Mouse (Mus musculus): ENCODE data around the gene Afmid. TPM values are rescaled to one million over a fixed set of nuclear protein-coding genes. Genes with fewer than 3 reads are reported as not detected.

Gene Afmid
- total and polyA plus RNA-seq, 3 experiments, result 5.0 to 7.5 (median 7.3) TPM

DNA sequence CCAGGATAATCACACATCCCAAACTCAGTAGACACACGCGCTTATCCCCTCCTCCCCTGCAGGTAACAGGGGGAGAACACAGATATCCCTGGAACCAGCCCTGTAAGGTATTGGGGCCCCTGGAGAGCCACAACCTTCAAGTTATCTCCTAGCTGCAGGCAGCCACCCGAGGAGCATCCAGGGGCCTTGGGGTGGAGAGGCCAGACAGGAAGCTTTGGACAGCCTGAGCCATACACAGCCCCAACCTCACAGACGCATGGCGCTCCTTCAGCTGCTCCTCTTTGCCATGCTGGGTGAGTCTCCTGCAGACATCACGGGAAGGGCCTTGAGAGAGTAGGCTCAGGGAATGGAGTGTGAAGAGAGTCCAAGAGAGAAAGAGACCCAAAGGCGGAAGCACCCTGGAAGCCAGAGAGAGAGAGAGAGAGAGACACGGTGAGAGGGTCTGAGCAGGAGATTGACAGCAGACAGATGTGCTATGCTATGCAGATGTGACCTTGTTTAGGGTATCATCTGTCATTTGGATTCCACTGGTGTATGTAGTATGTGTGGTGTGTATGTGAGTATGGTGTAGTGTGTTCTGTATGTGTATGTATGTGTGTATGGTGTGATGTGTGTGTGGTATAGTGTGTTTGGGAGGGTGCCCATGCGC lies 28.1 kb upstream of the Afmid start, which contains the start of gene 6030468B19Rik:
6030468B19Rik (plus strand) TSS at position 150 of the 649 bp plus-strand sequence.
- Histone ChIP-seq H3K79me2 (replicated peaks; ENCODE audit: control insufficient read depth, extremely low read depth, insufficient read depth, poor library complexity, severe bottlenecking) (no peaks in the 10 kb centered on the region), H3K36me3 (replicated peaks in 1 of 2; ENCODE audit: control insufficient read depth in 1 of 2, insufficient read depth in 1 of 2, low read length in 1 of 2) (peaks cover 0 to 3% of the 10 kb centered on the region in 2 experiments), H3K27ac (ENCODE audit: insufficient read depth, low read depth) (peak within 1 kb of the TSS; percentile 77), H3K4me3 (replicated peaks in 1 of 3; ENCODE audit: low read depth in 2 of 3, low read length in 2 of 3, poor library complexity in 1 of 3) (peak within 1 kb of the TSS in 2 of 3 experiments; percentile 20 to 30), H3K4me1 (ENCODE audit: control insufficient read depth in 1 of 2, insufficient read depth in 2 of 2) (peaks cover 45 to 93% of the 10 kb centered on the region in 2 experiments), H3K9ac (ENCODE audit: insufficient read depth, low read depth) (peak within 1 kb of the TSS; percentile 15; the same call in 1 of the 2 replicates), H3K4me2 (ENCODE audit: insufficient read depth, low read depth, poor library complexity, severe bottlenecking) (peak within 1 kb of the TSS; percentile 33), H3K27me3 (replicated peaks) (no peaks in the 10 kb centered on the region), H3K9me3 (replicated peaks; ENCODE audit: low read length) (no peaks in the 10 kb centered on the region)
- dilution Hi-C loops (cut with MboI; ENCODE audit: extremely low pct_ligation_motif_present, extremely low pct_unique_long_range_greater_than_20kb, low sequenced_read_pairs) (no loop called here), in situ Hi-C loops (cut with MboI; ENCODE audit: low pct_ligation_motif_present, low pct_unique_long_range_greater_than_20kb, low sequenced_read_pairs) (loop anchor here (5.0 kb wide), 1 partner anchor 410 kb away; no protein-coding TSS in a partner anchor)
- DNase-seq (ENCODE audit: extremely low read depth), result peak; percentile 33
- peak; percentile 14; the same call in 1 of the 2 replicates for TF ChIP-seq ELF1 (IDR thresholded peaks at IDR 0.05; ENCODE audit: low read depth, low read length)
- no peak for TF ChIP-seq RAD21 (IDR thresholded peaks at IDR 0.05; ENCODE audit: low read depth, low read length)
- TF ChIP-seq HCFC1 (IDR thresholded peaks at IDR 0.05; ENCODE audit: low read depth, low read length), result no peak; the same call in 1 of the 2 replicates
- TF ChIP-seq MAX (IDR thresholded peaks at IDR 0.05; ENCODE audit: low read length), result peak; percentile 46; the same call in 1 of the 2 replicates
- no peak for TF ChIP-seq ZNF384 (IDR thresholded peaks at IDR 0.05; ENCODE audit: low read depth, low read length)
- 0 out of 2 replicates have a peak, but pooled peaks have one; percentile 12 for TF ChIP-seq IRF4 (IDR thresholded peaks at IDR 0.05; ENCODE audit: low read depth, low read length)
- TF ChIP-seq CHD2 (IDR thresholded peaks at IDR 0.05; ENCODE audit: low read length), result no peak
- no peak for TF ChIP-seq POLR2A (IDR thresholded peaks at IDR 0.05; ENCODE audit: low read depth, low read length)
- TF ChIP-seq USF1 (IDR thresholded peaks at IDR 0.05; ENCODE audit: low read depth, low read length), result no peak
- TF ChIP-seq ETS1 (conservative IDR thresholded peaks at IDR 0.05; ENCODE audit: low read depth, low read length), result no peak
- no peak for TF ChIP-seq MAFK (IDR thresholded peaks at IDR 0.05; ENCODE audit: insufficient replicate concordance, low read length)

DNA sequence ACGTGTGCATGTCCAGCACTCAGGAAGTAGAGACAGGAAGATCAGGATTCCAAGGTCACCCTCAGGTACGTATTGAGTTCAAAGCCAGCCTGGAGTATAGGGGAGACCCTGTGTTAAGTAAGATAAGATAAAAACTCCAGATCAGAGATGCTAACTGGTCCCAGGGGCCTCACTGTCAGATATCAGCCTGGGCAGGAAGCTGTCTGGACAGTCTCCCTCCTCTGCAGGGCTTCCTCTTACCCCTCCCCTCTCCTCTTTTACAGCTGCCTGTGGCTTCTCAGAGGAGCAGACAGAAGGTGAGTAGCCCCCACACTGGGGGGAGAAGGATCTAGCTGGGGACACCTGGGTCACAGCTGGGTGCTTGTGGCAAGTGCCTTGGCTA lies 27.6 kb upstream of the Afmid start:
- DNase-seq (ENCODE audit: extremely low read depth), result peak; percentile 89
- no peaks in the 10 kb centered on the region for H3K79me2 ChIP-seq (replicated peaks; ENCODE audit: control insufficient read depth, extremely low read depth, insufficient read depth, poor library complexity, severe bottlenecking)
- in situ Hi-C loops (cut with MboI; ENCODE audit: low pct_ligation_motif_present, low pct_unique_long_range_greater_than_20kb, low sequenced_read_pairs) (loop anchor here (5.0 kb wide), 1 partner anchor 411 kb away; no protein-coding TSS in a partner anchor), dilution Hi-C loops (cut with MboI; ENCODE audit: extremely low pct_ligation_motif_present, extremely low pct_unique_long_range_greater_than_20kb, low sequenced_read_pairs) (no loop called here)
- peaks cover 0 to 8% of the 10 kb centered on the region in 2 experiments for H3K36me3 ChIP-seq (replicated peaks in 1 of 2; ENCODE audit: control insufficient read depth in 1 of 2, insufficient read depth in 1 of 2, low read length in 1 of 2)
- H3K27me3 ChIP-seq (replicated peaks), result no peaks in the 10 kb centered on the region
- no peaks in the 10 kb centered on the region for H3K9me3 ChIP-seq (replicated peaks; ENCODE audit: low read length)
- peak overlapping the region; percentile 15; the same call in 1 of the 2 replicates for H3K9ac ChIP-seq (ENCODE audit: insufficient read depth, low read depth)
- H3K4me3 ChIP-seq (replicated peaks in 1 of 3; ENCODE audit: low read depth in 2 of 3, low read length in 2 of 3, poor library complexity in 1 of 3), result peak overlapping the region in 1 of 3 experiments; percentile 20
- H3K4me2 ChIP-seq (ENCODE audit: insufficient read depth, low read depth, poor library complexity, severe bottlenecking), result peak overlapping the region; percentile 33
- peak overlapping the region; percentile 77 for H3K27ac ChIP-seq (ENCODE audit: insufficient read depth, low read depth)
- H3K4me1 ChIP-seq (ENCODE audit: control insufficient read depth in 1 of 2, insufficient read depth in 2 of 2), result peaks cover 49 to 94% of the 10 kb centered on the region in 2 experiments
- TF ChIP-seq MAFK (IDR thresholded peaks at IDR 0.05; ENCODE audit: insufficient replicate concordance, low read length) (no peak), CTCF (conservative IDR thresholded peaks at IDR 0.05 in 1 of 2, IDR thresholded peaks at IDR 0.05 in 1 of 2; ENCODE audit: low read depth in 2 of 2, low read length in 2 of 2) (no peak), USF1 (IDR thresholded peaks at IDR 0.05; ENCODE audit: low read depth, low read length) (no peak), MEF2A (IDR thresholded peaks at IDR 0.05; ENCODE audit: borderline replicate concordance, low read depth, low read length) (peak; percentile 81), NELFE (IDR thresholded peaks at IDR 0.05; ENCODE audit: low read depth, low read length) (no peak), UBTF (IDR thresholded peaks at IDR 0.05; ENCODE audit: low read depth, low read length) (no peak), ELF1 (IDR thresholded peaks at IDR 0.05; ENCODE audit: low read depth, low read length) (peak; percentile 65), ZNF384 (IDR thresholded peaks at IDR 0.05; ENCODE audit: low read depth, low read length) (no peak), KAT2A (IDR thresholded peaks at IDR 0.05; ENCODE audit: insufficient replicate concordance, low read length) (no peak), CHD1 (IDR thresholded peaks at IDR 0.05; ENCODE audit: low read depth, low read length) (no peak), SIN3A (IDR thresholded peaks at IDR 0.05; ENCODE audit: low read length) (peak; percentile 63; the same call in 1 of the 2 replicates), PAX5 (IDR thresholded peaks at IDR 0.05; ENCODE audit: low read length) (no peak), JUN (IDR thresholded peaks at IDR 0.05; ENCODE audit: insufficient read depth, low read depth, low read length) (no peak), NRF1 (IDR thresholded peaks at IDR 0.05; ENCODE audit: low read depth, low read length) (no peak; the same call in 1 of the 2 replicates), USF2 (conservative IDR thresholded peaks at IDR 0.05; ENCODE audit: low read depth, low read length) (no peak), POLR2AphosphoS2 (IDR thresholded peaks at IDR 0.05; ENCODE audit: low read depth, low read length) (no peak), RCOR1 (conservative IDR thresholded peaks at IDR 0.05; ENCODE audit: low read depth, low read length) (0 out of 2 replicates have a peak, but pooled peaks have one; percentile 76), ZC3H11A (IDR thresholded peaks at IDR 0.05; ENCODE audit: low read depth, low read length) (no peak), E2F4 (IDR thresholded peaks at IDR 0.05; ENCODE audit: insufficient replicate concordance, low read depth, low read length) (no peak), SMC3 (IDR thresholded peaks at IDR 0.05; ENCODE audit: low read depth, low read length) (no peak), HCFC1 (IDR thresholded peaks at IDR 0.05; ENCODE audit: low read depth, low read length) (no peak; the same call in 1 of the 2 replicates), ZMIZ1 (IDR thresholded peaks at IDR 0.05; ENCODE audit: low read depth, low read length) (peak; percentile 60; the same call in 1 of the 2 replicates), TBP (conservative IDR thresholded peaks at IDR 0.05; ENCODE audit: low read depth, low read length) (no peak), BHLHE40 (IDR thresholded peaks at IDR 0.05; ENCODE audit: low read depth, low read length) (peak; percentile 75), RAD21 (IDR thresholded peaks at IDR 0.05; ENCODE audit: low read depth, low read length) (no peak; the same call in 1 of the 2 replicates)
